In the genomic region with DNA sequence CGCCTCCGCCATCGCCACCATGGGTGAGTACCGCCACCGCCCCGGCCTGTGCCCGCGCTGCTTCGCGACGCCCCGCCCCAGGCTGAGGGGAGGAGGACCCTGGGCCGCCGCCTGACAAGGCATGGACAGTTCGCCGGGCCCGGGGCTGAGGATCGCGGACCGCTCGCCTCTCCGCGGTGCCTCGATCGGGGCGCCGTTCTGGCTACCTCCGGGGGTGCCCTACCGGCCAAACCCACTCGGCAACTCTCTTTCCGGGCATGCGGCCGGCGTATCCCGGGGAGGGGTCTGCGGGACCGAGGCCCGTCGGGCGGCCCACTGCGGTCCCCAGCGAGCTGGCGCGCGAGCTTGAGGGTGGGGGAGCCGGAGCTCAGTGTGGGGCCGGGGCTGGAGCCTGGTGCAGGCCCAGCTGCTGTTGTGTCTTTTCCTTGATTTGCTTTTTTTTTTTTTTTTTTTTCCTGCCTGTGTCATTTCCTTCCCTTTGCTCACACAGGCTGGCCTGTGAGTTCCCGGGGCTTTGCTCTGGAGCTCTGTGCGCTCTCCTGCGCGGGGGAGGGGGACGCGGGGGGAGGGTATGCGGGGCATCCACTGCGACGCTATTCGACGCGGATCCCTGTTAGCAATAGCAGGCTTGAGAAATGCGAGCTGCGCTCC, we compare ENCODE assay signal across 1 mouse cellular context.
TF ChIP-seq lines count a peak whose summit lies in the region.

No protein-coding gene starts in this region.

TF ChIP-seq in CH12.LX, 34 proteins besides CTCF, POLR2A, EP300 and RAD21:
- TF ChIP-seq ZKSCAN1 (IDR thresholded peaks at IDR 0.05; ENCODE audit: borderline replicate concordance, low read depth, low read length) (no peak), NRF1 (IDR thresholded peaks at IDR 0.05; ENCODE audit: low read depth, low read length) (no peak), SMC3 (IDR thresholded peaks at IDR 0.05; ENCODE audit: low read depth, low read length) (no peak), GABPA (IDR thresholded peaks at IDR 0.05; ENCODE audit: insufficient replicate concordance, low read depth, low read length) (no peak), TCF12 (IDR thresholded peaks at IDR 0.05; ENCODE audit: low read depth, low read length) (peak; percentile 21; the same call in 1 of the 2 replicates), CHD2 (IDR thresholded peaks at IDR 0.05; ENCODE audit: low read length) (peak; percentile 54; the same call in 1 of the 2 replicates), ZNF384 (IDR thresholded peaks at IDR 0.05; ENCODE audit: low read depth, low read length) (peak; percentile 66; the same call in 1 of the 2 replicates), UBTF (IDR thresholded peaks at IDR 0.05; ENCODE audit: low read depth, low read length) (peak; percentile 97), SIN3A (IDR thresholded peaks at IDR 0.05; ENCODE audit: low read length) (no peak), MXI1 (IDR thresholded peaks at IDR 0.05; ENCODE audit: low read depth, low read length) (peak; percentile 78; the same call in 1 of the 2 replicates), MAZ (IDR thresholded peaks at IDR 0.05; ENCODE audit: low read depth, low read length) (peak; percentile 36; the same call in 1 of the 2 replicates), MAX (IDR thresholded peaks at IDR 0.05; ENCODE audit: low read length) (no peak)
